Mouse (Mus musculus): ENCODE measurements at regions not wholly inside any gene's neighbourhood (a gene's known extent, or its start where the extent isn't known, plus 50 kb on each side); places are given as distances from the start of the nearest gene placed in this dataset.

DNA sequence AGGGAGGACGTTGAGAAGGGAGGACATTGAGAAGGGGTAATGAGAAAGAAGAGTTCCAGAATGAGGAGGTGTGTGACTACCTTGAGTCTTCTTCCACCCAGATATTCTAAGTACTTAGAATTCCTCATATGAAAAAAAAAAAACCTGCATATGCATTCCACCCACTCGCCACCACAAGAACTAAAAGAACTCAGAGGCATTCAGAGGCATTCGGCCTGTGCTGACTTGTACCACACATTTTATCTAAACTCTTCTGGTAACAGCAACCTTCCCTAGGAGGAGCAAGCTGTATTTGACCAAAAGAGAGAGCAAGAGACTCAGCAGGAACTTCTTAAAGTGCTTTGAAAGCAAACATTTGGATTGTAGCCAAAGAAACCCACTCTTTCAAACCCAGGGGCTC, 80.7 kb upstream of the Otogl start:
- Histone ChIP-seq H3K9ac (ENCODE audit: insufficient read depth, low read depth) (no peak overlapping the region), H3K27me3 (replicated peaks) (no peaks in the 10 kb centered on the region), H3K9me3 (replicated peaks; ENCODE audit: low read length) (no peaks in the 10 kb centered on the region), H3K79me2 (replicated peaks; ENCODE audit: control insufficient read depth, extremely low read depth, insufficient read depth, poor library complexity, severe bottlenecking) (no peaks in the 10 kb centered on the region), H3K27ac (ENCODE audit: insufficient read depth, low read depth) (no peak overlapping the region), H3K36me3 (replicated peaks in 1 of 2; ENCODE audit: control insufficient read depth in 1 of 2, insufficient read depth in 1 of 2, low read length in 1 of 2) (no peaks in the 10 kb centered on the region), H3K4me1 (ENCODE audit: control insufficient read depth in 1 of 2, insufficient read depth in 2 of 2) (no peaks in the 10 kb centered on the region), H3K4me2 (ENCODE audit: insufficient read depth, low read depth, poor library complexity, severe bottlenecking) (no peak overlapping the region), H3K4me3 (replicated peaks in 1 of 3; ENCODE audit: low read depth in 2 of 3, low read length in 2 of 3, poor library complexity in 1 of 3) (no peak overlapping the region)
- in situ Hi-C loops (cut with MboI; ENCODE audit: low pct_ligation_motif_present, low pct_unique_long_range_greater_than_20kb, low sequenced_read_pairs): no loop called here
- DNase-seq (ENCODE audit: extremely low read depth): no peak
- TF ChIP-seq BHLHE40 (IDR thresholded peaks at IDR 0.05; ENCODE audit: low read depth, low read length) (no peak), SMC3 (IDR thresholded peaks at IDR 0.05; ENCODE audit: low read depth, low read length) (no peak)
- dilution Hi-C loops (cut with MboI; ENCODE audit: extremely low pct_ligation_motif_present, extremely low pct_unique_long_range_greater_than_20kb, low sequenced_read_pairs): no loop called here

DNA sequence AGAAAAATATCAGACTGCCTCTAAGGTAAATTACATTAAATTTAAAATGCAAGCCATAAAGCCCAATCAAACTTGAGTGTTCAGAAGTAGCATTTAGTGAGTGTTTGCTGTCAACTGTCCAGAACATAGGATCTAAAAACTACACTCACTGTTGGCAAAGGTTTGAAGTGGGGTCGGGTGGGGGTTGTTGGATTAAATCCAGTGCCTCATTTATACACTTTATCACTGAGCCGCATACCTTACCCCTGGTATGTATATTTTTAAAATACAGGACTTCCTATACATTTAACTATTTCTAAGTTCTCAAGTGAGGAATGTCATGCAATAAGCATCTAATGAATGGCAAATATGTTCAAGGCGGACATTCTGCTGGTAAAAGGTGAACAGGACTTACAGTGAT, 78.6 kb upstream of the Otogl start:
- dilution Hi-C loops (cut with MboI; ENCODE audit: extremely low pct_ligation_motif_present, extremely low pct_unique_long_range_greater_than_20kb, low sequenced_read_pairs) (no loop called here), in situ Hi-C loops (cut with MboI; ENCODE audit: low pct_ligation_motif_present, low pct_unique_long_range_greater_than_20kb, low sequenced_read_pairs) (no loop called here)

DNA sequence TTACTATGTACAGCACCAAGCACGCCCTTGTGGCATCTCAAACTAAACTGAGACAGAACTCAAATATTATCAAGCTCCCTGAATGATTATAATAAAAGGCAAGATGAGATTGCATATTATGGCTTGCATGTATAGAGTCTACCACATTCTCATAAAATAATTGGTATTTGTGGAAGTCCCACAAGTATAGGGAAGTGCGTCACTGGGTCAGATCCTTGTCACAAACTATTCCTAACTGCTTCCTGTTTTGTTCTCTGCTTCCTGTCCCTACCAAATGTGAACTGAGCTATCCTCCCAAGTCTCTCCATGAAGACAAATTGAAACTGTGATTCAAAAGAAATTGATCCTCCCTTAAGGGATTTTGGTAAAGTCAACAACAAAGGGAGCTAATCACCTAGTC, 78.0 kb upstream of the Otogl start:
- no peak for DNase-seq (ENCODE audit: extremely low read depth)
- dilution Hi-C loops (cut with MboI; ENCODE audit: extremely low pct_ligation_motif_present, extremely low pct_unique_long_range_greater_than_20kb, low sequenced_read_pairs): no loop called here
- Histone ChIP-seq H3K27ac (ENCODE audit: insufficient read depth, low read depth) (no peak overlapping the region), H3K27me3 (replicated peaks) (no peaks in the 10 kb centered on the region), H3K36me3 (replicated peaks in 1 of 2; ENCODE audit: control insufficient read depth in 1 of 2, insufficient read depth in 1 of 2, low read length in 1 of 2) (no peaks in the 10 kb centered on the region), H3K9ac (ENCODE audit: insufficient read depth, low read depth) (no peak overlapping the region), H3K4me1 (ENCODE audit: control insufficient read depth in 1 of 2, insufficient read depth in 2 of 2) (no peaks in the 10 kb centered on the region), H3K9me3 (replicated peaks; ENCODE audit: low read length) (no peaks in the 10 kb centered on the region), H3K4me3 (replicated peaks in 1 of 3; ENCODE audit: low read depth in 2 of 3, low read length in 2 of 3, poor library complexity in 1 of 3) (no peak overlapping the region), H3K4me2 (ENCODE audit: insufficient read depth, low read depth, poor library complexity, severe bottlenecking) (no peak overlapping the region), H3K79me2 (replicated peaks; ENCODE audit: control insufficient read depth, extremely low read depth, insufficient read depth, poor library complexity, severe bottlenecking) (no peaks in the 10 kb centered on the region)
- TF ChIP-seq SIN3A (IDR thresholded peaks at IDR 0.05; ENCODE audit: low read length) (no peak), BHLHE40 (IDR thresholded peaks at IDR 0.05; ENCODE audit: low read depth, low read length) (no peak), CHD1 (IDR thresholded peaks at IDR 0.05; ENCODE audit: low read depth, low read length) (no peak), SMC3 (IDR thresholded peaks at IDR 0.05; ENCODE audit: low read depth, low read length) (no peak), ZMIZ1 (IDR thresholded peaks at IDR 0.05; ENCODE audit: low read depth, low read length) (no peak), CTCF (conservative IDR thresholded peaks at IDR 0.05 in 1 of 2, IDR thresholded peaks at IDR 0.05 in 1 of 2; ENCODE audit: low read depth in 2 of 2, low read length in 2 of 2) (no peak), JUND (conservative IDR thresholded peaks at IDR 0.05; ENCODE audit: low read depth, low read length) (no peak), ZNF384 (IDR thresholded peaks at IDR 0.05; ENCODE audit: low read depth, low read length) (no peak), PAX5 (IDR thresholded peaks at IDR 0.05; ENCODE audit: low read length) (no peak)
- in situ Hi-C loops (cut with MboI; ENCODE audit: low pct_ligation_motif_present, low pct_unique_long_range_greater_than_20kb, low sequenced_read_pairs): no loop called here

More for the DNA sequence above, 78.6 kb upstream of the Otogl start:
- Histone ChIP-seq H3K27ac (ENCODE audit: insufficient read depth, low read depth) (no peak overlapping the region), H3K4me2 (ENCODE audit: insufficient read depth, low read depth, poor library complexity, severe bottlenecking) (no peak overlapping the region), H3K36me3 (replicated peaks in 1 of 2; ENCODE audit: control insufficient read depth in 1 of 2, insufficient read depth in 1 of 2, low read length in 1 of 2) (no peaks in the 10 kb centered on the region), H3K4me1 (ENCODE audit: control insufficient read depth in 1 of 2, insufficient read depth in 2 of 2) (no peaks in the 10 kb centered on the region), H3K9ac (ENCODE audit: insufficient read depth, low read depth) (no peak overlapping the region), H3K27me3 (replicated peaks) (no peaks in the 10 kb centered on the region), H3K9me3 (replicated peaks; ENCODE audit: low read length) (no peaks in the 10 kb centered on the region), H3K79me2 (replicated peaks; ENCODE audit: control insufficient read depth, extremely low read depth, insufficient read depth, poor library complexity, severe bottlenecking) (no peaks in the 10 kb centered on the region), H3K4me3 (replicated peaks in 1 of 3; ENCODE audit: low read depth in 2 of 3, low read length in 2 of 3, poor library complexity in 1 of 3) (no peak overlapping the region)
- DNase-seq (ENCODE audit: extremely low read depth): no peak
- TF ChIP-seq CTCF (conservative IDR thresholded peaks at IDR 0.05 in 1 of 2, IDR thresholded peaks at IDR 0.05 in 1 of 2; ENCODE audit: low read depth in 2 of 2, low read length in 2 of 2) (no peak), BHLHE40 (IDR thresholded peaks at IDR 0.05; ENCODE audit: low read depth, low read length) (no peak), CHD1 (IDR thresholded peaks at IDR 0.05; ENCODE audit: low read depth, low read length) (no peak), RAD21 (IDR thresholded peaks at IDR 0.05; ENCODE audit: low read depth, low read length) (no peak), IRF4 (IDR thresholded peaks at IDR 0.05; ENCODE audit: low read depth, low read length) (no peak), MXI1 (IDR thresholded peaks at IDR 0.05; ENCODE audit: low read depth, low read length) (no peak), ZC3H11A (IDR thresholded peaks at IDR 0.05; ENCODE audit: low read depth, low read length) (no peak), PAX5 (IDR thresholded peaks at IDR 0.05; ENCODE audit: low read length) (no peak), ZKSCAN1 (IDR thresholded peaks at IDR 0.05; ENCODE audit: borderline replicate concordance, low read depth, low read length) (no peak), E2F4 (IDR thresholded peaks at IDR 0.05; ENCODE audit: insufficient replicate concordance, low read depth, low read length) (no peak)
